Mouse (Mus musculus) forebrain, embryonic 16.5 days (tissue): ENCODE data around the gene Tnpo1. TPM values are rescaled to one million over a fixed set of nuclear protein-coding genes. Genes with fewer than 3 reads are reported as not detected.

Experiments used
- polyA plus RNA-seq: library from polyadenylated mRNA; unstranded; fragments of >200 nt; fragmentation: Nextera tagmentation; extraction: Ambion mirVana; gene quantifications from 2 replicates; pipeline ENCODE4 v1.2.1, GENCODE M21; 2015

The Tnpo1 gene
- polyA plus RNA-seq, 1 experiment from 2014 or later = 52.1 TPM

Other genes starting within 250 kb of the Tnpo1 start
- not detected in 2 replicates for gene Tmem171, start 231.6 kb downstream of the Tnpo1 start, polyA plus RNA-seq
- gene Fcho2, start 110.9 kb downstream of the Tnpo1 start, polyA plus RNA-seq = 29.6 and 31.8 TPM in 2 replicates
- not detected in 2 replicates for gene 1700024P04Rik, start 58.2 kb upstream of the Tnpo1 start, polyA plus RNA-seq